Mouse (Mus musculus): ENCODE data around the gene Fam166a.

The Fam166a gene

GRCm38 (mm10) chr2:25223681-25224491 is 5.3 kb downstream of the Fam166a start:
- DNase-seq (ENCODE audit: low read depth, low spot score) = peak; percentile 81

DNA sequence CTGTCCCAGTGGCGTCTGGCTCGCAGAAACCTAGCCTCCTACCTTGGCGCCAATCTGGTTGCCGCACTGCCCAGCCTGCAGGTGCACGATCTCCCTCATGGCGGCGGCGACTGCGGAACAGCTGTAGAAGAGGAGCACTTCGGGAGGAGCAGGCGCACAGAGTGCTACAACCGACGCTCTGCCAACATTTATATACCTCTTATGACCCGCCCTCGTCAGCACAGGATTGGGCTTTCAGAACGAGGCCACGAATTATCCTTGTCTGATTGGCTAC is 5.9 kb downstream of the Fam166a start, which contains the start of gene Tubb4b:
Tubb4b (minus strand) TSS at position 211 of the 274 bp plus-strand sequence.
- DNase-seq (ENCODE audit: low read depth, low spot score) = no peak

DNA sequence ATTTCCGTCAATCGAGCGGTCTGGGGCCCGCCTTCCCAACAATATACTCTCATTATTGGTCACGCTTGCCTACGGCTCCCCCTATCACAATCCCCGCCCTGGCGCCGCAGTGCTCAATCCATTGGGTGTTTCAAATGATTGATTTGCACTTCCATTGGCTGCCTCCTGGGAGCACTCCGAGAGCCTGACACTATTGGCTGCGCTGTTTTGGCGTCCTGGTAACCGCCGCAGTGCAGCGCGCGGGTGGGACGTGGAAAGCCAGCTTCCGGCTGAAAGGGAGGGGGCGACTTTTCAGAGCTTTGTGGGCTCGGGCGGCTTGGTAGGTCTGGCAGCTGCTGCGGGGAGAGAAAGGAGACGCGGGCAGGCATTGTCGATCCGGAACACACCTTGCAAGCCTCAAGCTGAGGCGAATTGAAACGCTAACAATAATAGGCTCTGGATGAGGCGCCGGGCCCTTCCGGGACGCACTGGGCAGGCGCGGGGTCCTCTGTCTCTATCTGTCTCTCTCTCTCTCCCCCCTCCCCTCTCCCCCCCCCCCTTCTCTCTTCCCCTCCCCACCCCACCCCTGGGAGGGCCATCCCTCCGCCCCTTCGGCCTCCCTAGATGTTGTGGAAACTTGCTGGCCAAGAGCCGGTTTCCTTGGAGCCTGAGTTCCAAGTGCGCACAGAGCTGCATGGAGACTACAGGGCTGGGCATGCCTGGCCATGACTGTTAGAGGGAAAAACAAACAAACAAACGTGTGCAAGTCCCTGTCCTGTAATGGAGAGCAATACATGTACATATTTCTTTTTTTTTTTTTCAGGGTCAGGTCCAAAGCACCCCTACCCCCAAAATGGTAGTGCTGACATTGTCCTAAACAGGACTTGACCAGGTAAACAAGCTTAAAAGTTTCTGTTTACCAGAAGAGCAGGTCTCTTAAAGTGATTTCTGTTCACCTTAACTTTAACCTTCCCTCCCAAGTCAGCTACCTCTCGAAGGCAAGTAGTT is 6.5 kb downstream of the Fam166a start:
- peak; percentile 99 for DNase-seq (ENCODE audit: low read depth, low spot score)

GRCm38 (mm10) chr2:25225811-25226379 is 7.3 kb downstream of the Fam166a start:
- DNase-seq (ENCODE audit: low read depth, low spot score) = peak; percentile 20

GRCm38 (mm10) chr2:25226864-25227263 is 8.3 kb downstream of the Fam166a start:
- DNase-seq (ENCODE audit: low read depth, low spot score) = no peak

GRCm38 (mm10) chr2:25227406-25227805 is 8.9 kb downstream of the Fam166a start:
- no peak for DNase-seq (ENCODE audit: low read depth, low spot score)

DNA sequence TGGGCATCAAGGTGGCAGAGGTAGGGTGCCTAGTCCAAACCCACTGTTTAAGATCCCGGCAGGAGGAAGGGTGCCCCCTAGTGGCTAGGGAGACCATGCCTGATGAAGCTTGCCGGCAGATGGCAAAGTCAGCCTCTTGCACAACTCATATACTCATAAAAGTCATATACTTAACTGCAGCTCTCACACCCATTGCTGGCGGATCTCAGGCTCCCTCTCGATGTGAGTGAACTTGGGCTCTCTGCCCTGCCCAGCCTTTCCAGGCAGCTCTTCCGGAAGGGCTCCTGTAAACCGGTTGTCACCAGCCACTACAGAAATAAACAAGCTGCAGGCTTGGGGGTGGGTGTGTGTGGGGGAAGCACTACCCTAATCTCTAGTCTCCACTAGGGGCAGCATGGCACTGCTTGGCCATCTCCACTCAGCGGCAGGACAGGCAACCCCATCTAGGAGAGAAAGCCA is 9.9 kb downstream of the Fam166a start:
- DNase-seq (ENCODE audit: low read depth, low spot score) = peak; percentile 93

GRCm38 (mm10) chr2:25228995-25229530 is 10.5 kb downstream of the Fam166a start:
- no peak for DNase-seq (ENCODE audit: low read depth, low spot score)

DNA sequence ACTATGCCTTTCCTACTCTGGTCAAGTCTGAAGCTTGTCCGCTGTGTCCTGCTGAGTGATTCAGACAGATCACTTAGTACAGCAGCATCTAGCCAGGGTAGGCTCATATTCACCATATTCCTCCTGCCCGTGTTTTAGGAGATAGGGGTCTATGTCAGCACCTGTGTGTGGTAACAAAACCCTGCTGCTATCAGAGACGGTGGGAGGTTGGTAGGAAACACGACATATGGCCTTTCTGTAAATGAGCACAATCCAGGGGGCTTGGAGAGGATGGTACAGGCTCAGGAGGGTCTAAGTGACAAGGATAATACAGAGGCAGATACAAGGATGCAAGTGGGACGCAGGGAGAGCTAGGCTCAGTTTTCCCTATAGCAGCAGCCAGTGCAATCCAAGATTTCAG is 11.0 kb downstream of the Fam166a start:
- DNase-seq (ENCODE audit: low read depth, low spot score) = no peak

GRCm38 (mm10) chr2:25230581-25230980 is 12.0 kb downstream of the Fam166a start:
- no peak for DNase-seq (ENCODE audit: low read depth, low spot score)

GRCm38 (mm10) chr2:25231038-25231437 is 12.5 kb downstream of the Fam166a start:
- no peak for DNase-seq (ENCODE audit: low read depth, low spot score)

DNA sequence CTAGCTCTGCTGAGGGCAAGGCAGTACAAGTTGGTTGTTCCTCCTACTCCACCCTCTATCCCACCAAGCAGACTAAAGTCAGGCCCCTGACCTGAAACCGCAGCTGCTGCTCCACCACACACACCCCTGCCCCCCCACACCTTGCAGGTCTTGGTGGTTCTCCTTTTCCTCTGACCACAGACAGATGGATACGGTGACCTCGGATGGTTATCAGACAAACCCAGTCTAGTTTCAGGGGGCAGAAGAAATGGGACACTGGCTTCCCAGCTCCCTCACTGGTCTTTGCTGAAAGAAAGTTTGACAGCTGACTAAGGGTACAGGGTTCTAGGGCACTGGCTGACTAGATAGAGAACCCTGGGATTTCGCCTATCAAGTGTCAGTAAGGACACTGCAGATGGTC is 14.9 kb downstream of the Fam166a start:
- no peak for DNase-seq (ENCODE audit: low read depth, low spot score)

DNA sequence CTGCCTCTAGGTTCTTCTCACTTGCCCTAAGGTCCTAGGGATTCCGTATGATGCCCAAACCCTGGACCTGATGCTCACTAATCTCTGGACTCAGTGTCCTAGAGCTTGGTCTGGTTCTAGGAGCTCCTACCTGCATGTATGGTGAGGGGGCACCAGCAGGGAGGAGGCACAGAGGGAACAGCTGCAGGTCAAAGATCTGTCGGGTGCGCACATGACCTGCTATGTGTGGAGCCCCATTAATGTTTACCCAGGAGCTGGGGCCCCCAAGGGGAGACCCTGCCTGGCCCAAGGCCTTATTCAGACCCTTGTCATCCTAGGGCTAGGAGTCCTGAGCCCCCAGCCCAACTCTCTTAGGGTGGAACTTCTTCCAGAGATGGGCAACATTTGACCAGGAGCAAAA is 15.5 kb downstream of the Fam166a start, which contains the start of gene Slc34a3:
Slc34a3 (minus strand) TSS at position 315 of the 400 bp plus-strand sequence.
- no peak for DNase-seq (ENCODE audit: low read depth, low spot score)

GRCm38 (mm10) chr2:25234551-25235220 is 16.1 kb downstream of the Fam166a start:
- DNase-seq (ENCODE audit: low read depth, low spot score) = no peak

- no peak for DNase-seq (ENCODE audit: low read depth, low spot score)
Measured at GRCm38 (mm10) chr2:25236614-25237013, 18.1 kb downstream of the Fam166a start, which contains the start of gene Rnf224. Gene Rnf224 (minus strand): TSS chr2:25236787.

DNA sequence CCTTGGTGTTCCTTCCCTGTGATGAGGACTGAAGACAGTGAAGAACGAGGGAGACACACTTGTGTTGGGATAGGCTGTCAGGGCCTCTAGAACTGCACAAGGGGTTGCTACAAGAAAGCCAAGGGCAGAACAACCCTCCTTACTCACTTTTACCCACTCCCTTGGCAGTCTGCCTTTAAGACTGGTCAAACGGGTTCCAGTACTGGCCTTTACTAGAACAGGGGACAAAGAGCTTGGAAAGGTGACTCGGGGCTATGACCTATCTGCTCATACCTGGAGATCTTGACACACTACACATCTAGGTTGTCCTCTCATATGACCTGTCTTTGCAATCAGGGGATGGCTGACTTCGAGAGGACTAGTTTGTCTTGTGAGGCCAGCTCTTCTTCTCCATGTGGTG is 19.0 kb downstream of the Fam166a start:
- no peak for DNase-seq (ENCODE audit: low read depth, low spot score)

- peak; percentile 38 for DNase-seq (ENCODE audit: low read depth, low spot score)
Measured at GRCm38 (mm10) chr2:25238106-25238505, 19.6 kb downstream of the Fam166a start.

DNA sequence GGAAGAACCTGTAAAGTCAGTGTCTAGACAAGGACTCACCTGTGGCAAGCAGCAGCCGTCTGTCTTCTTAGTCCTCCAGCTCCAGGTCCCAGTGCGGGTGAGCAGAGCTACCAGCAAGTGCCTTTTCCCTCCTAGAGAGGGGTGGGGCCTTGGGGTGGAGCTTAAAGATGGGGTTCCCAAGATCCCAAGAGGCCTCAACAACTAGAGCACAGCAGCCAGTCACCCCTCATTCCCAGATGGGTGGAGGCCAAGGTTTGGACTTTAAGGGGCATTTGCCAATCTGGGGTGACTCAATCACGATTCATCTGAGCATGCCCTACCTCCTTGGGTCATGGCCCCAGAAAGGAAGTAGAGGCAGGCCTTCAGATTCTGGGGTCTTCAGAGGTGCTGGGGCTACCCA is 21.2 kb downstream of the Fam166a start:
- no peak for DNase-seq (ENCODE audit: low read depth, low spot score)

GRCm38 (mm10) chr2:25240310-25240709 is 21.8 kb downstream of the Fam166a start:
- no peak for DNase-seq (ENCODE audit: low read depth, low spot score)

- no peak for DNase-seq (ENCODE audit: low read depth, low spot score)
Measured at GRCm38 (mm10) chr2:25240723-25241437, 22.3 kb downstream of the Fam166a start.

- no peak for DNase-seq (ENCODE audit: low read depth, low spot score)
Measured at GRCm38 (mm10) chr2:25241438-25241775, 22.9 kb downstream of the Fam166a start.
